Mouse (Mus musculus) induced T-regulatory cell, adult 2 months (primary cell): ENCODE results near the gene Cideb.

Experiments
- DNase-seq: peaks from one replicate; pipeline ENCODE4 v3.0.0-alpha.2; 2012; ENCODE audit warnings: low read depth

Gene Cideb

GRCm38 (mm10) chr14:55758363-55758784 is at the start of gene Cideb:
TSS of gene Cideb (minus strand) at chr14:55758458.
- peak; percentile 66 for DNase-seq

- no peak for DNase-seq
Observed at GRCm38 (mm10) chr14:55795380-55796163, 37.3 kb upstream of the Cideb start.

GRCm38 (mm10) chr14:55793946-55794345 is 35.7 kb upstream of the Cideb start:
- peak; percentile 19 for DNase-seq

DNA sequence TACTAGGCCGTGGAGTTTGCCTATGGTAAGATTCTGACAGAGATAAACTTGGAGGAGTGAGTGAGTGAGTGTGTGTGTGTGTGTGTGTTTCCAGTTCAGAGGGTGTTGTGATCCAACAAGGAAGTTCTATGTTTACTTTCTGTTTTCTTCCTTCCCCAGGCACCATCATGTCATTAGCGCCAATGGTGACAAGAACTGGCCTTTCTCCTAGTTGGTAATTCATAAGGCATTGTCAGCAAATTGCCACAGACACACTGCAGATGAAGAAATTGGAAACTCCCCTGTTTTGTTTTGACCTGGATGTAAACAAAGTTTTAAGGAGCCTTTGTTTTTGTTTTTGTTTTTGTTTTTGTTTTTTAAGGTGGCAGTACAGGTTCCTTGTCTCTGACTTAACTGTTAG is 35.2 kb upstream of the Cideb start:
- peak; percentile 20 for DNase-seq

DNA sequence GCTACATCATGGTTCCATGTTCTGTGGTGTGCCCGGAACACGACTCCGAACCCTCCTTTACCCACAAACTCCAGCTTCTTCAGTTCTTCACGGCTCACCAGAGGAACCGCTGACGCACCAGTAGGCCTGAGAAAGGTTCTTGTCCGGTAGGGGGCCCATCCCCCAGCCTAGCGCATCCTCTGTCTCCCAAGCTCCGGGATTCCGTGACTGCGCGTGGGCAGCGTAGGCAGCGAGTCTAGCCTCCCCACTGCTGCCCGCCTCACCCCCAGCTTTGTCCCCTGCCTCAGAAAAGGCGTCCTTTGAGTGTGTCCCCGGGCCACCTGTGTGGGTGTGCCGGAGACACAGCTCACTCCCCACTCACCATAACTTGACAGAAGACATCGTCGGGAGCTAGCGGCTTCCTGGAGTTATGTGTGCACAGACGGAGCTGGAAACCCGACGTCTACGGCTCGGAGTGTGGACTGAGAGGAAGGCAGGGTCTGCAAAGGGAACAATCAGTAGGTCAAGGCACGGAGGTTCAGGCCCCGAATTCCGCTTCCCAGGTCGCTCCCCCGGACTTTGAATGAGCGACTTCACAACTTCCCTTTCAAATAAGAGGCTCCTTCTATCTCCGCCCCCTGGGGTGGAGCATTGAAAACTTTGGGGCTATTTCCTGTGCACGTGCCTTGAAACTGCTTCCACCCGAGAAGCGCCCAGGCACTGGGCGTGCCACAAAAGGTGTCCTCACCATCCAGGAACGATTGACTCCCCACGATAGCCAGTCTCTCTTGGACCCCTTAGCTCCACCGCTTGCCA is 30.2 kb upstream of the Cideb start, which contains the start of gene Ripk3:
TSS of gene Ripk3 (minus strand) at position 610 of the 795 bp plus-strand sequence.
- peak; percentile 92 for DNase-seq

- no peak for DNase-seq
Observed at GRCm38 (mm10) chr14:55787731-55788130, 29.5 kb upstream of the Cideb start.

DNA sequence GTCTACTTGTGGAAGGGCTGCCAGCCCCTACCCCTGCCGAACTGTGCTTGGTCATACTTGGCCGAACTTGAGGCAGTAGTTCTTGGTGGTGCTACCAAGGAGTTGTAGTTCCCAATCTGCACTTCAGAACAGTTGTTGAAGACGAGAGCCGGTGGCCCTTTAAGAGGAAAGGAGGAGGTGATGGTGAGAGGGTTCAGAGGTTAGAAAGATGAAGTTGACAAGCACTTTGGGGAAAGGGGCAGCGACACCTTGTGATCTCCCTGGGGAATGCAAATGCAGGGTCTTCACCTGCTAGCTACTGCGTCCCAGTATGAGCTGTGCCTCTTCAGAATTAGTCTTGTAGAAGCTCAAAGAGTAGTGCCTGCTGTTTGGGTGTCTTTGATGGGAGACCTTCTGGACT is 26.9 kb upstream of the Cideb start:
- DNase-seq: no peak

GRCm38 (mm10) chr14:55783958-55784235 is 25.6 kb upstream of the Cideb start, which contains the start of gene Adcy4:
TSS of gene Adcy4 (minus strand) at chr14:55784095.
- no peak for DNase-seq

DNA sequence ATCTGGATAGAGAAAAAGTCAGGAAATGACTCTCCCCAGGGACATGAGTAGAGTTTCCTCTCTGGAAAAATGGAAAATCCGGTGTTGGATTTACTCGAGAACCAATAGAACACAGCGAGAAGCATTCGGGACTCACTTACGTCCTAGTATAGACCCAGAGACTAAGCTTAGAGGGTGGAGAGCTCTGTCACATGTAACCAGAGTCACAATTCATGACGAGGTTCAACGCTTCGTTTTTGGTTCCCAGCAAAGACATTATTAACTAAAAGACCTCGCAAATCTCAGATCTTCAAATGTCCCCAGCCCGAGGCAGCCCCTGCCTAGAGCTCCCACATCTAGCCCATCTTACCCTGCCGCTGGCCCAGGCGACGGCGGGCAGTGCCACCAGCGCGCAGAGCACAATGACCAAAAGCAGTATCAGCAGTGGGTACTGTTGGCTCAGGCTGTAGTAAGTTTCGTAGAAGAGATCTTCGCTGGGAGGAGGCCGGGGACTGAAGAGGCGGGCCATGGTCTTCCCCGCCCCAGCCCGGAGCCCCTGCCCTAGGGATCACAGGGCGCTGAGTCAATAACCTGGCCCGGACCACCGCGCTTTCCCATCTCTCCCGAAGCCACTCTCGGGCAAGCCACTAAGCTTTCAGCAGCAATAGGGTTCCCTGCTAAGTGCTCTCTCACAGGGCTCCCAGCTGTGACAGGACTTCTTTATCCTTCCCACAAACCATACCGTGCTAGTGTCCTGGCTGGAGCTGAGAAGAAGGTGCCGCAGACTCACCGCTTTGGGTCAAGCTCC is 25.1 kb upstream of the Cideb start:
- no peak for DNase-seq

GRCm38 (mm10) chr14:55782361-55782960 is 24.2 kb upstream of the Cideb start:
- no peak for DNase-seq

GRCm38 (mm10) chr14:55781310-55781709 is 23.1 kb upstream of the Cideb start:
- DNase-seq: peak; percentile 82

GRCm38 (mm10) chr14:55780736-55781135 is 22.5 kb upstream of the Cideb start:
- no peak for DNase-seq

GRCm38 (mm10) chr14:55779656-55780055 is 21.4 kb upstream of the Cideb start:
- no peak for DNase-seq

DNA sequence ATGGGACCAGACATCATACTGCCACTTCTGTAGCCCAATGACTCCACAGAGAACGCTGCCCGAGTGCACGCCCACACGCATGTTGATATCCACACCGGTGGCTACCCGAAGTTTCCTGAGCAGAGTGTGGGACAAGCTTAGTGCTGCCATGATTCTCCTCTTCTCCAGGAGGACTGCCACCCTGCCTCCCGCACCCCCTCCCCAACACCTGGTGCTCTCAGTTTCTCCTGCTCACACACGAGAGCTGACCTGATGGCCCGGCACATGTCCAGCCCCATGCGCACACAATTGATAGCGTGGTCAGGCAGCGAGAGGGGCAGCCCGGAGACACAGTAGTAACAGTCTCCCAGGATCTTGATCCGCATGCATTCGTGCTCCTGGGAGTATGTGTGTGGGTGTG is 20.4 kb upstream of the Cideb start:
- no peak for DNase-seq

DNA sequence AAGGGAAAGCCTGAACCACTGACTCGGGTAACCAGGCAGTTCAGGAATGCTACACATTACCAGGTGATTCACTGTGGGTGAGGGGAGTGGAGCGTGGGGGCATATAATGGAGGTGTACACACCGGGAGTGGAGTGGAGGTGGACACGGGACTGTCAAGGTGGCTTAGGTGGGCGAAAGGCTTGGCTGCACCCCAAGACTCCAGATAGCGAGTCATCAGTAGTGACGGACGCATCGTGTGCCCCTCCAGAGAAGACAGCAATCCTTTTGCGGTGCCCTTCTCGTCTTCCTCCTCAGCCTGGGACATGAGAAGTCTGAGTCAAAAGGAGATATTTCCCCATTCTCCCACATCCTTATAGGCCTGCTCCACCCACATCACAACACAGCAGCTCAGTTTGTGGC is 19.5 kb upstream of the Cideb start:
- no peak for DNase-seq

- no peak for DNase-seq
Observed at GRCm38 (mm10) chr14:55777176-55777575, 18.9 kb upstream of the Cideb start.

DNA sequence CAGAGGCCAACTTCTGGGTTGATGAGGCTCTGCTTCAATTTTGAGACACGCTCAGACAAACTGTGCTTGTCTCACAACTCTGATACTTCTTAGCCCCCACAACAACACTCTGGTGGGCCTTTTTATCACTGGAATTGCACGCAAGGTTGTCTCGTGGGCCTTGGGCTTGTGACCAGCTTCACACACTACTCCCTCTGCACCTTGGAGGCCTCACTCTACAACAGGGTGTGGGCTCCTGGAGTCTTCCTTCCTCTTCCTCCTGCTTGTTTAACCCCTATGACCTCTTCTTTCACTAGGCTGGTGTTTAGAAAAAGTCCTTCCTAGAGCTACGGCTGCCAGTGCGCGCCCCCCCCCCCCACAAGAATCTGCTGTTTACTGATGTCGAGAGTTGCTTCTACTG is 18.5 kb upstream of the Cideb start:
- no peak for DNase-seq

DNA sequence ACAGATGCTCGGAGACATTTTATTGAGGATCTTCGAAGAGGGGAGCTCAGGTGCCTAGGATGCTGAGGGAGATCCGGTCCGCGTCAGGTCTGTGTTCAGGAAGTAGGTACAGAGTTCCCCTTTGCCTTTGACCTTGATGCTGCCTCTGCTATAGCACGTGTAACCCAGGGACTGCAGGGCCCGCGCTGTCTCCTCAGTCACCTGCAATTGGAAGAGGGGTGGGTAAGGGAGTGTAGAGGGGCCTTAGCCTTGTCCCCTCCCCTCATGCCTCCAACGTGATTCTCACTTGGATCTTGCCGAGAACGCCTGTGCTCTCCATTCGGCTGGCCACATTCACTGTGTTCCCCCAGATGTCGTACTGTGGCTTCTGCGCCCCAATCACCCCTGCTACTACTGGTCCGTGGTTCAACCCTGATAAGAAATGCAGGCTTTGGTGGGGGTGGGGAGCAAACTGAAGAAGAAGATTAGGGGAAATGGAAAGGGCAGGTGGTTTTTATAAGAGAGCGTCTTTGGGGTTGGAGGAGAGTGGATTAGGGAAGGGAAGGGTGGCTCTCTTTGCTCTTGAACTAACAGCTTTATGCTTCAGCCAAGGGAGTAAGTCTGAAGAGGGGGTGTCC is 10.9 kb upstream of the Cideb start:
- DNase-seq: peak; percentile 12

DNA sequence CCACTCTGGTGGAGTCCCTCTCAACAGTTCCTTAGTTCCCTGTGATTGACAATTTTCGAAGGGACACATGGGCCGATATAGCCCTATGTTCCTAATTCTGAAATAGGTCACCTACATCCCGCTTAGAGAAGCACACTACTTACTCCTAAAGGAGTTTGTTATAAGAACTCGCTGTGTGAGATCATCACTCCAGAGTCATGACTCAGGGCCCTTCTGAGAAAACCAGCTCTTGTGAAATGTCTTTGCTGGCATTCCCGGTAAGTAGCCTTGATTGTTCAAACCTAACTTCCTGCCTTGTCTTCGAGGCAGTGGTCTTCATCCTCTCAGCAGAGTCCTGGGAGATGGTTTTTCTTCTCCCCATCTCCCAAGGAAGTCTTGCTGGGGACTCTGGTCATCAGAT is 10.3 kb upstream of the Cideb start:
- DNase-seq: no peak

- peak; percentile 63 for DNase-seq
Observed at GRCm38 (mm10) chr14:55767519-55768414, 9.5 kb upstream of the Cideb start.

DNA sequence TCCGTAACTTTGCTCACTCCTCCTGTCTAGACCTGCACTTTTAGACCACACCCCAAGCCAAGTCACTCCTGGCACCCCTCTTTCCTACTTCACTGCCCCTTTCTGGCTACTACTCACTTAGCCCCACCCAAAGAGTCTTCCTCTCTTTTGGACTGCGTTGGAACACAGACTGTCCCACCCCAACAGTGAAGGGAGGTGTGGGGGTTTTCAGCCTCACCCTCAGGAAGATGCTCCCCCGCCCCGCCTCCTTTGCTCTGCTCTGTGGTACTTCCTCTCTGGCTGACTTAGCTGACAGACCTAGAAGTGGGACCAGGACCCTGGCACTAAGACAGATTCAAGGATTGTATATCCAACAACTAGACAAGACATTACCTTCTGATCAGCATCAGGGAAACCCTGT is 7.4 kb upstream of the Cideb start, which contains the start of gene Ltb4r1:
TSS of gene Ltb4r1 (plus strand) at position 267 of the 400 bp plus-strand sequence.
- peak; percentile 52 for DNase-seq
